Mouse (Mus musculus): ENCODE measurements around the gene Tmsb15l.

DNA sequence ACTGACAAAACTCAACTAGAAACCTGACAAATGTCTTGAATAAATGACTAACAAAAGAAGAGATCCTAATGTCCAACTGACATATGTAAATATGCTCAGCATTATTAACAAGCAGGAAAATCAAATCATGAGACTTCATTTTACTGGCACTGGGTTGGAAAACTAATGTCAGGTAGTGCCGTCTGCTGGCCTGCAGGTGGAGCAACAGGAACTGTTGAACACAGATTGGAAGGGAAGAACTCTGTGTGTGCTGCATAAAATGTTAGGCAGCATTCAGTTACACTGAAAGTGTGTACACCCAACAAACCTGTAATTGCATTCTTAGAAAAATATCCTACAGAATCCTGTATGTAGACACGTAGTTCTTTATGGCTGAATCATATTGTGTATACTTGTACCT, 17.0 kb downstream of the Tmsb15l start:
- 0 out of 2 replicates have a peak, but pooled peaks have one; percentile 25 for TF ChIP-seq CTCF (IDR thresholded peaks at IDR 0.05; ENCODE audit: control insufficient read depth, insufficient read depth, low read length)
- no peak for TF ChIP-seq POLR2A (IDR thresholded peaks at IDR 0.05; ENCODE audit: borderline replicate concordance, control insufficient read depth, low read depth, low read length)

Data from bone marrow, adult 2 months (tissue).